Mouse (Mus musculus) kidney, adult 11 months (tissue): ENCODE data around the gene Krt2.

Source experiments
- DNase-seq: peaks from one replicate; pipeline ENCODE4 v3.0.0; 2022

Krt2 gene

GRCm38 (mm10) chr15:101817875-101818274 is at the start of gene Krt2:
Gene Krt2 (minus strand): TSS chr15:101818169.
- no peak for DNase-seq

GRCm38 (mm10) chr15:101866754-101867153 is 48.8 kb upstream of the Krt2 start:
- no peak for DNase-seq

GRCm38 (mm10) chr15:101860421-101861130 is 42.6 kb upstream of the Krt2 start:
- DNase-seq = no peak

- DNase-seq = peak; percentile 15
Observed at GRCm38 (mm10) chr15:101859735-101860170, 41.8 kb upstream of the Krt2 start.

GRCm38 (mm10) chr15:101858673-101859425 is 40.9 kb upstream of the Krt2 start:
- no peak for DNase-seq

- no peak for DNase-seq
Observed at GRCm38 (mm10) chr15:101856696-101857095, 38.7 kb upstream of the Krt2 start.

- no peak for DNase-seq
Observed at GRCm38 (mm10) chr15:101855732-101856131, 37.8 kb upstream of the Krt2 start.

GRCm38 (mm10) chr15:101854294-101854693 is 36.3 kb upstream of the Krt2 start:
- no peak for DNase-seq

- DNase-seq = no peak
Observed at GRCm38 (mm10) chr15:101852571-101852970, 34.6 kb upstream of the Krt2 start.

GRCm38 (mm10) chr15:101850694-101851093 is 32.7 kb upstream of the Krt2 start, which contains the start of gene Krt1:
Gene Krt1 (minus strand): TSS chr15:101850794.
- DNase-seq = no peak

- DNase-seq = peak; percentile 5
Observed at GRCm38 (mm10) chr15:101845971-101846403, 28.0 kb upstream of the Krt2 start.

- no peak for DNase-seq
Observed at GRCm38 (mm10) chr15:101843192-101843591, 25.2 kb upstream of the Krt2 start.

GRCm38 (mm10) chr15:101834784-101835328 is 16.9 kb upstream of the Krt2 start:
- no peak for DNase-seq

GRCm38 (mm10) chr15:101833131-101833530 is 15.2 kb upstream of the Krt2 start:
- DNase-seq = no peak

GRCm38 (mm10) chr15:101829441-101829840 is 11.5 kb upstream of the Krt2 start:
- no peak for DNase-seq

- no peak for DNase-seq
Observed at GRCm38 (mm10) chr15:101821786-101822185, 3.8 kb upstream of the Krt2 start.

GRCm38 (mm10) chr15:101803052-101803822 is 14.7 kb downstream of the Krt2 start:
- DNase-seq = no peak

GRCm38 (mm10) chr15:101802296-101802835 is 15.6 kb downstream of the Krt2 start, which contains the start of gene Krt73:
Gene Krt73 (minus strand): TSS chr15:101802346.
- no peak for DNase-seq

GRCm38 (mm10) chr15:101790867-101791266 is 27.1 kb downstream of the Krt2 start:
- no peak for DNase-seq

GRCm38 (mm10) chr15:101786360-101786759 is 31.6 kb downstream of the Krt2 start, which contains the start of gene Krt72:
Gene Krt72 (minus strand): TSS chr15:101786460.
- no peak for DNase-seq

- no peak for DNase-seq
Observed at GRCm38 (mm10) chr15:101773420-101773819, 44.5 kb downstream of the Krt2 start.

- DNase-seq = peak; percentile 79
Observed at GRCm38 (mm10) chr15:101772711-101773081, 45.3 kb downstream of the Krt2 start.
